Mouse (Mus musculus) cerebellum, adult 9-11 months (tissue): ENCODE measurements around the gene Atp13a1.

Source experiments
- DNase-seq: peaks from one replicate; pipeline ENCODE4 v3.0.0; 2022

Atp13a1 gene

GRCm38 (mm10) chr8:69801796-69802195 is 10.8 kb downstream of the Atp13a1 start:
- DNase-seq, result peak; percentile 1

DNA sequence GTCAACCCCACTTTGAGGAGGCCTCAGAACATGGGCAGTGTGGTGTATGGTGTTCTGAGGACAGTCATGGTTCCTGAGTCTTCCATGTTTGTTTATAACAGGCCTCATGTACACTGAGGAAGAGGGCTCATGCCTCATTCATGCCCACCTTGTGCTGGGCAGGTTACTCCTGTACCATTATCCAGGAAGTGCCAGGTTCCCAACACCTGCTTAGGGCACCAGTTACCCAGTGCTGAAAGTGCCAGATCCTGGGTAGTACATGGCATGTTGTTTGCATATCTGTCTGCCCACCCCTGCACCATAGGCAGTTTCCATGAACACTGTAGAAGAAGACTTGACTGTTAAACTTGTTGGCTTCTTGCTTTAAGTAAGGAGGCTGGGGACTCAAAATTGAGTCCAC is 11.3 kb downstream of the Atp13a1 start:
- peak; percentile 0 for DNase-seq

- DNase-seq, result peak; percentile 2
Measured at GRCm38 (mm10) chr8:69803366-69803765, 12.4 kb downstream of the Atp13a1 start.

GRCm38 (mm10) chr8:69804537-69804936 is 13.6 kb downstream of the Atp13a1 start:
- peak; percentile 1 for DNase-seq

DNA sequence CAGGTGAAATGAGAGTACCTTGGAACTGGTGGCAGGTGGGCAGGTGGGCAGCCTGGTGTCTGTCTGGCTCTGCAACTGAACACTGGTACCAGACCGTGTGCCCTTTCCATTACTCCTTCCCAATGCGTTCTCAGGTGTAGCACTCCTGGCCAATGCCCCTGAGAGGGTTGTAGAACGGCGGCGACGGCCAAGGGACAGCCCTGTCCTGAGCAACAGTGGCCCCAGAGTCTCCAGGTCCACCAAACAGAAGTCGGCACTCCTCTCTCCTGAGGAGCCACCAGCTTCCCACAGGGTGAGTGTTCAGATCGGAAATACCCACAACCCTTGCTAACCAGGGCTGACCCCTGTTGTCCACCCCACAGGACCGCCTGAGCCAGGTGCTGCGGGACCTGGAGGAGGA is 14.1 kb downstream of the Atp13a1 start:
- no peak for DNase-seq

- peak; percentile 10 for DNase-seq
Measured at GRCm38 (mm10) chr8:69805491-69805890, 14.5 kb downstream of the Atp13a1 start.

- DNase-seq, result no peak
Measured at GRCm38 (mm10) chr8:69807236-69807635, 16.3 kb downstream of the Atp13a1 start.

DNA sequence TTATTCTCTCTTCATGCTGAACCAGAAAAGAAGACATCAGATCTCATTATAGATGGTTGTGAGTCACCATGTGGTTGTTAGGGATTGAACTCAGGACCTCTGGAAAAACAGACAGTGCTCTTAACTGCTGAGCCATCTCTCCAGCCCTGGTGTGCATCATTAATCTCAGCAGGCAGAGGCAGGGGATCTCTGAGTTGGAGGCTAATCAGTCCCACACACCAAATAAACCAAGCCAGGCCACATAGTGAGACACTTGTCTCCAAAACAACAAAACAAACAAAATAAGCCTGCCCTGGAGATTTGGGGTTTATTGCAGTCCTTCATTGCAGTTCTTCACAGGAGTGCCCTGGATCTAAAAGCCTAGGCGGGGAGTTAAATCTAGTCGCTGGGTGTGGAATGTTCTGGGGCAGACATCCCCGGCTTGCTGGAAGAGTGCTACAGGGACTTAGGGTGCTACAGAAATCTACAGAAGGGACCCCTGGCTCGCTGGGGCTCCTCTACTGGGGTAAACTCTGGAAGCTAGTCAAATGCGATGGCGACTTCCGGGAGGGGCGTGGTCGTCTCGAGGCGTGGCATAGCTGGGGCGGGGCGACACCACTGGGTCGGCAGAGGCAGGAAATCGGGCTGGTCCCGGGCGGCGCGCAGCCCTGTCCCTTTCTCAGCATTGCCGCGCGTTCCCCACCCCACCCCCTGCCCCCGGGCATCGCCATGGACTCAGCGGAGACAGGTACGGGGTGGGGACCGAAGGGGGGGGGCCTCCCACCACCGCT is 17.3 kb downstream of the Atp13a1 start, which contains the start of gene Gmip:
TSS of gene Gmip (plus strand) at position 586 of the 770 bp plus-strand sequence.
- no peak for DNase-seq

DNA sequence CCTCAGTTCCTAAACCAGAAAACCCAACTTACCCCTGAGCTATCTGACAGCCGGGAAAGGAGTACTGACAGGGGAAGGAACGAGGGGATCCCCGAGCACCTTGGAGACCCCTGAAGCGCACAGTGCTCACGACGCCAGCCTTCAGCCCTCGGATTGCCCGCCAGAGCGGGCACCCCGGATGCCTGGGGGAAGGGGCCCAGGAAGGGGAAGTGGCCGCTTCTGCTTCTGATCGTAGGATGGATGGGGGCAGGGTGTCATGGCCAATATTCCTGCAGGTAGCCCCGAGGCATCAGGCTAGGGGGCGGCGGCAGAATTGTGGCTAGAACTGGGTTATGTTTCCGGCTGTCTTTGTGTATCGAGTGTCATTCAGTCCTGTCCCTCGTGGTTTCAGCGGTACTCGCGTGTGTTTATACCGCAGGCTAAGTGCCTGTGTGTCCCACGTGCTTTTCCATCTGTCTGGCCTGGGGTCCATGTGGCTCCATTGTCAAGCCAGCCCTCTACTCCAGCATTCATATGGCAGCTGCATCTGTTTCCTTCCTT is 18.0 kb downstream of the Atp13a1 start:
- no peak for DNase-seq

DNA sequence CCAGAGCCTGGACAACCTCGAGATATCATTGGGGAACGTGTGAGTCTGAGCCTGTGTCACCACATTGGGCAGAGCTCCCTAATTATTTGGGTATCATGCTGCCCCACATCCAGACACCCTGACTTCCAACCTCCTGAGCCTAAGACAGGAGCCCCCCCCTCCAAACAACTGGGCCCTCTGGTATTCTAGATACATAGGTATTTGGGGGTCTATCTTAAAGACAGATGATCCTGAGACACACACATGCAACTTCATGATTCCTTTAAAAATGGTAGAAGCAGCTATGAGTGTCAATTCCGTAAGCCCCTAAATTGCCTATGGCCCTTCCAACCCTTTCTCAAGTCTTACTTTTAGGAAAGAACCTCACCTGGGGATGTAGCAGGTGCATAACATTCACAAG is 18.9 kb downstream of the Atp13a1 start:
- DNase-seq, result no peak

GRCm38 (mm10) chr8:69814881-69815280 is 23.9 kb downstream of the Atp13a1 start:
- no peak for DNase-seq

DNA sequence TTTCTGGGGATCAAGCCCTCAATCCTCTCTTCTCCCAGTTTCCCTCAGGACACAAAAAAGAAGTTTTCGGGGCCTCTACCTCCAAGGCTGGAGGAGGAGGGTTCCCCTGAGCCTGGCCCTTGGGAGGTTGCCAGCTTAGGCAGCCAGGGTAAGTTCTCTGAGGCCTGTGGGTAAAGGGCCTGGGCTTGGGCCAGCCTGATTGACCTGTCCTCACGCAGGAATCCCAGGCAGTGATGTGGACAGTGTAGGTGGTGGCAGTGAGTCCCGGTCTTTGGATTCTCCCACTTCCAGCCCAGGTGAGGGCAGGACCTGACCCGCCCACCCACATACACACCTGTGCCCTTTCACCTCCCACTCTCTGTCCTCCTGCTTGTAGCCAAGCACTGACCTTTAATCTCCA is 24.4 kb downstream of the Atp13a1 start:
- DNase-seq, result no peak

GRCm38 (mm10) chr8:69820466-69820865 is 29.5 kb downstream of the Atp13a1 start:
- peak; percentile 4 for DNase-seq

GRCm38 (mm10) chr8:69821971-69822385 is 31.0 kb downstream of the Atp13a1 start:
- peak; percentile 10 for DNase-seq

DNA sequence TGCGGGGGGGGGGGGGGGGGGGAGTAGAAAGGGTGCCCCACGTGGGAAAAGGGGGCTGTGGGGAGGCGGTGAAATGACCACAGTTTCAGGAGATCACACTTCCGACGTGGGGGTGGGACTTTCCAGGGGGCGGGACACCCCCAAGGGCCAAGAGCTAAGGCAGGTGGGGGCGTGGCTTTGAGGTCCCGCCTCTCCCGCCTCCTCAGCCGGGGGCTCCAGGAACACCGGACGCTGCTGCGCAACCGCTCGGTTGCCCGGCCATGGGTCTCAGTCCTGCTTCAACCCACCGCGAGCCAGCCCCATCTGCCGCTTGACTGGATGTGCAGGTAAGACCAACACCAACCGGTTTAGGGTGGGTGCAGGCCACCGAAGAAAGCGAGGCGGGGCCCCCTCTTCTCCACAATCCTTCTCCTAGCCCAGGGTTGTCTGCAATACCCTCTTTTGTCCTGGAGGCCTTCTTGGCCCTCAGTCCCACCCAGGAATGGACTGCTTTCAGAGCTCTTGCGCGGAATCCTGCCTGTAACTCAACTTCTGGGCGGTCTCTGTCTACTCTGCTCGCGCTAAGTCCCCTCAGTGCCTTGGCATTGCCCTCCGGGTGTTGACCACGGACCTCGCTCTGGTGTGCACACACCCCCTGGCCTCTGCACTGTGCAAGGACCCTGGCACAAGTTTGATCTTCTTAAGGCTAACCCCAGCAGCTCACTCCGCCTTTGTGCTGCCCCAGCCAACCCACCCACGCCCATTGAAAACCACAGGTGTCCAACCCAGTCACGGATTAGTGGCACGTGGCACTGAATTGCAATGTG is 31.6 kb downstream of the Atp13a1 start, which contains the start of gene Lpar2:
TSS of gene Lpar2 (plus strand) at position 44 of the 806 bp plus-strand sequence.
- DNase-seq, result peak; percentile 25

DNA sequence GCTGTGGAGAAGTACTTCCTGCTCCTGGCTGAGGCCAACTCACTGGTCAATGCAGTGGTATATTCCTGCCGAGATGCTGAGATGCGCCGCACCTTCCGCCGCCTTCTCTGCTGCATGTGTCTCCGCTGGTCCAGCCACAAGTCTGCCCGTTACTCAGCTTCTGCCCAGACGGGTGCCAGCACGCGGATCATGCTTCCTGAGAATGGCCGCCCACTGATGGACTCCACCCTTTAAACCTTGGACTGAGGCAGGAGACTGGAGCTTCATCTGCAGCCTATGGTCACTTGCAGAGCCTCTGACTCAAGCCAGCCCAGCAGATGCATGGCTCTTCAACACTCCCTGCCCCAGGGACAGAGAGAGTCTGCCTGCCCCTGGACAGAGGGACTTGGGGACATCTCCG is 35.4 kb downstream of the Atp13a1 start:
- no peak for DNase-seq

- peak; percentile 88 for DNase-seq
Measured at GRCm38 (mm10) chr8:69832298-69832853, 41.4 kb downstream of the Atp13a1 start, which contains the start of gene Pbx4. Pbx4 (plus strand) TSS chr8:69832491.

DNA sequence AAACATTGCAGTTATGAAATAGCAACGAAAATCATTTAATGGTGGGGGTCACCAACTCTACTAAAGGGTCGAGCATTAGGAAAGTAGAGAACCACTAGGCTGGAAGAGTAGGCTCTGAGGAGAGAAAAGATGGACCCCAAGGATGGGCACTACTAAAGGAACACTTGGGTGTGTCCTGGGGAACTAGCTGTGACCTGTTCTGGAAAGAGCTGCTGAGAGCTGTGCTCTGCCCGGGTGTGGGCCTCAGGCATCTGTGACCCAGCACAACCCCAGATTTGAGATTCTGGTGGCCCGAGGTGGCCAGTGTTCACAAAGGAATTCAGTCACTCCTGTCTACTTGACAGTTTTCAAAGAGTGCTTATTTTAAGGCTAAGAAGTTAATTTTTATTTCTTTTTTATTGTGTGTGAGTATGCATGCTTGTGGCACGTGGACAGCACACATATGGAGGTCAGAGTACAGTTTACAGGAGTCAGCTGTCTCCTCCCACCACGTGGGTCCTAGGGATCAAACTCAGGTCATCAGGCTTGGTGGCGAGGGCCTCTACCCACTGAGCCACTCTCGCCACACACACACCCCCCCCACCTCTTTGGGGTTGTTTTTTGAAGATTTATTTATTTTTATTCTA is 46.2 kb downstream of the Atp13a1 start:
- DNase-seq, result no peak

- DNase-seq, result no peak
Measured at GRCm38 (mm10) chr8:69847167-69848065, 56.5 kb downstream of the Atp13a1 start.

GRCm38 (mm10) chr8:69848951-69849350 is 58.0 kb downstream of the Atp13a1 start:
- no peak for DNase-seq

- DNase-seq, result no peak
Measured at GRCm38 (mm10) chr8:69849899-69850298, 58.9 kb downstream of the Atp13a1 start.
